Mouse (Mus musculus) cerebellum, postnatal 36 days (tissue): ENCODE measurements around the gene Tmem95.
A peak's percentile ranks its signal among the peaks of the same experiment; 100 is the strongest.

Experiments used
- DNase-seq, 2 experiments: peaks; one replicate each; pipeline ENCODE4 v3.0.0; 2021 to 2022; ENCODE audit warnings: mixed read lengths in 2 of 2

Gene Tmem95

GRCm38 (mm10) chr11:69846198-69846680 lies 31.6 kb downstream of the Tmem95 start, which contains the start of gene Plscr3:
Gene Plscr3, plus strand, starts transcription at chr11:69846376.
- DNase-seq = peak; percentile 86 to 91

GRCm38 (mm10) chr11:69838714-69839104 lies 39.1 kb downstream of the Tmem95 start:
- DNase-seq = no peak

DNA sequence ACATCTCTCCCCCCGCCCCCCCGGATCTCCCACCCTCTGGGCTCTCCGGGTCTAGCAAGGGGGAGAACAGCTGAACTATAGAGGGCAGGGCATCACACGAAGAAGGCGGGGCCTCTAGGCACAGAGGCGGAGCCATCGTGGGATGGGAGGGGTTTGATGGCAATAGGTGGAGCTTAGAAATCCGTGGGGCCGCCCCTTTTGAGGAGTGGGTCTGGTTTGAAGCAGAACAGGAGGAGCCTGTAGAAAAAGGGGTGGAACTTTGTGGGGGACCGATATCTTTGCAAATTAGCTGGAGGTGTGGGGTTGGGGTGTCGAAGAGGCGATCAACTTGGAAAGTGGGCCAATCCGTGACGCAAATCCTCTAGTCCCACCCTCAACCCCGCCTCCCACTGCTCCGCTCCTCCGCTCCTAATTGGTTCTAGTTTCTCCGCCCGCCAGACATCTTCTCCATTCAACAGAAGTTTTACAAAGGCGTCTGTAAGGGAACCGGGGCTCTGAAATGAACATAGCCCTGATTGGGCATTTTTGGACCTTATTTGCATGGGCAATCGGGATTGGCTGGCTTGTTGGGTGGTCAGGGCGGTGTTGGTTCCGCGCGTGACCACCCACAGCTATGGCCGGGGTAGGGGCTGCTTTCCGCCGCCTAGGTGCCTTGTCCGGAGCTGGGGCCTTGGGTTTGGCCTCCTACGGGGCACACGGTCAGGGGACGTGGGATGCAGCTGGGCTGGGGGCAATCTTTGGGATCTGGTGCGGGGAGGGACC lies 39.7 kb downstream of the Tmem95 start, which contains the start of gene Tmem256:
Gene Tmem256 (plus strand): TSS at position 563 of the 762 bp plus-strand sequence.
- peak; percentile 92 to 95 for DNase-seq

DNA sequence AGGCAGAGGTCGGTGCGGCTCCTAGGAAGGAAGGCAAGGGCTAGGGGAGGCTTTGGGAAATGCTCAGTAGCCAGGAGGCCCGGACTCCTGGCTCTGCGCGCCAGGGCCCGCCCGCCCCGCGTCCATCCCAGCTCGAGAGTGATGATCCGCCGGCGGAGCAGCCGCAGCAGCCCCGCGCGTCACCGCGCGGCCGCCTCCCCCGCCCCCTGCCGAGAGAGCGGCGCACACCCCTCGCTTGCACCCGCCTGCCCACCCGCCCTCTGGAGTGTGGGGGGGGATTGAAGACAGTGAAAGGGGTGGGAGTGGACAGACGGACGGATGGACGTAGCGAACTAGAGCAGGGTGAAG lies 40.2 kb downstream of the Tmem95 start, which contains the start of gene Nlgn2:
Gene Nlgn2 (minus strand): TSS at position 181 of the 348 bp plus-strand sequence.
- DNase-seq = peak in 1 of 2 experiments; percentile 84

DNA sequence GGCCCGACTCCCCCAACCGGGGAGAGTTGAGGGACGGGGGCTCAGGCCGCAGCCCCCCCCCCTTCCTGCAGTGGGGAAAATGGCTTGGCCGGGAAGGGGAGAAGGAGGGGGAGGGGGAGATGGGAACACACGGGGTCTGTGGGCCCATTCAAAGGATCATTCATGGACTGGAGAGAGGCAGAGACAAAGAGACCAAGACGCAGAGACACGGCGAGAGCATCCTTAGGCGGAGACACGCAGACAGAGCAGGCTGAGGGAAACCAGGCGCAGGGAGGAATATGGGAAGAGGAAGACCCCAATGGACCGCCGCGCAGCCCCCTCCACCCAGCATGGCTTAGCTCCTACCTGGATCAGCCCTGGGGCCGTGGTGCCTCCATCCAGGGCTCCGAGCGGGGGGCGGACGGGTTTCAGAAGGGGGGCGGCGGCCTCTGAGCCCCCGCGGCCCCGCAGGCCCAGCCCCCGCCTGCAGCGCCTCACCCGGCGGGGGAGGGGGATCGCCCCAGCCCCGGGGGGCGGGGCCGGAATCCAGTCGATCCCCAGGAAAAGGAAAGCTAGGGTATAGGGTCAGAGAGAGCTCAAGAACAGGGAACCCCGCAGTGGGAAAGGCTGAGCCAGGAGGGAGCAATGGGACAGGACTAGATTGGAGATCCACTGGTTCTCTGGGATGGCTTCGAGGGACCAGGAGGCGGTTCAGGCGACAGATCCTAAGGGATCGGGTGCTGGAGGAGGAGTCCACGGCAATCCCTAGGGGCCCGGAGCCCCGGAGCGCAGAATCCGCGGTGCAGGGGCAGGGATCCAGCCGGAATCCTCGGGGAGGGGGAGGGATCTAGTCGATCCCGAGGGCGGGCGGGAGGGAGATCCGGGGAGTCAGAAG lies 40.9 kb downstream of the Tmem95 start:
- peak; percentile 32 to 48 for DNase-seq

DNA sequence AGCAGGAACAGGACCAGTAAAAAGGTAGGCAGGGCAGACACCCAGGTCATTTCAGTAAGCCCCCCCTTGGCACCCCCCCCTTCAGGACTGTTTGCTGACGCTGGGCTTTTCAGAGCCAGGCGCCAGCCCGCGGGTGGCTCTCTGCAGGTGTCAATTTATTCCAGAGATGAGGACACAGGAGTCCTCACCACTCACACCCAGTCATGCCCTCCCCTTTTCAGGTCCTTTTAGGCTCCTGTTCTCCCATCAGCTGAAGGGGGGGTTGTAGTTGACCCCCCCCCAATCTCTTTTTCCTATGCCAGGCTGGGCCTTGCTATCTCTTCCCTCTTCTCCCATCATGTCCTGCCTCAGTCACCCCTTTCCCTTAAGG lies 41.9 kb downstream of the Tmem95 start:
- no peak for DNase-seq

DNA sequence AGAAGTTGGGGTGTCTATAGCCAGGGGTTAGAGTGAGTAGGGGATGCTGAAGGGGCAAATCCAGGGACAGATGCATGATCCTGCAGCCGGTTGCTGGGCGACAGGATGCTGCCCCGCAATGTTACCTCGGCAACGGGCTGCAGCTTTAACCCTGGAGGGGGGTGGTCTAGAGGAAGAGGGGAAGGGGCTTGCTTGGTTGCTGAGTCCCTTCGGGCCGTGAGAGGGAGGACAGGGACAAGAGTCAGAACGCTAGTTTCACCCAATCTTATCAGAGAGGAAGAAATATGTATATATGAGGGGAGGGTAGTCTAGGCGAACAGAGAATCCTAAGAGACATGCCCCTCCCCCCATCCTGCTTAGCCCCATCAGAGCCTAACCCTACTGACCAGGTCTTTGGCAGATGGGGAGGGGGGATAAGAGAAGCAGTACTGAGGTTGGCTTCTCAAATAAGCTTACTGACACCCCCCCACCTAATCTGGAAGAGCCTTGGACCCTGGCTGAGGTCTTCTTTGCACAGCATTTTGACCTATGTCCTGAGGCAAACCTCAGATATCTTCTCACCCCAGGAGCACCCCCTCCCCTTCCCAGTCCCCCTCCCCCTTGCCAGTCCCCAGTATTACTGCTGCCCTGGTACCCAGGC lies 42.4 kb downstream of the Tmem95 start:
- no peak for DNase-seq

DNA sequence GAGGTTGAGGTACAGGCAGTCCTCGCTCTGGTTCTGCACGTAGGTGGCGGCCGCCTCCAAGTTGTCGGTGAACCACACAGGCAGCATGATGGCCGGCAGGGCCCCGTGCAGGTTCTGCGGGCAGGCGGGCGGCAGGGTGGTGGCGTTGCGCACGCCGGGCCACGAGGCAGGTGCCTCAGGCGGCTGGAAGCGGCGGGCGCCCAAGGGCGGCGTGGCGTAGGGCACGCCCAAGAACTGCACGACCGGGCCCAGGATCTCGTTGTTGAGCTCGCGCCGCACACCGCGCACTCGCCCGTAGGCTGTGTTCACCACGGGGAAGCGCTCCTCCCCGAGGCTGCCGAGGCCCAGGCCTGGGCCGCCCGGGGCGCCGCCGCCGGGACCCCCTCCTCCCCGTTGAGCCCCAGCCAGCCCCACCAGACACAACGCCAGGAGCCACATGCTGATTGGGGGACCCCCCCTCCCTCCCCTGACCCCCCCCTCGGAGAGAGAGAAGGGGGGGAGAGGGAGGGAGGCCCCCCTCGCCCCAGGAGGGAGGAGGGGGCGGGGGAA lies 43.7 kb downstream of the Tmem95 start:
- DNase-seq = peak; percentile 35 to 36

DNA sequence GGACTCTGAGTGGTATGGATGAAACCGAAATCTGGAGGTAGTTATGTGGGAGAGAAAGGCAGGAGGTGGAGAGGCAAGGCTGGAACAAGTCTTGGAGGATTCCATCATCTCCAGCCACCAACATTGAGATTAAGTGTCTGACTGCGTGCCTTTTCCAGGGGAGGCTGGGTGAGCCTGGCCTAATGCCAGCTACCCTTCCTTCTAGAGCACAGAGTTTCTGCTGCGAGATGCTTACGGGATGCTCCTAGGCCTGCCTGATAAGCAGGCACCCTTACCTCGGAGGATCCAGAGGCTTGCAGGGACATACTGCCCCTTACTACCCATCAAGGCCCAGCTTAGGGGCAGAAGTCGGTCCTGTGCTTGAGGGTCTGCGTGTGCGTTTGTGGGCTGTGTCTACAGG lies 44.3 kb downstream of the Tmem95 start:
- DNase-seq = no peak

- DNase-seq = no peak
Observed at GRCm38 (mm10) chr11:69828832-69829231, 49.0 kb downstream of the Tmem95 start.
